Mouse (Mus musculus) liver, adult 2 months (tissue): ENCODE data around the gene Gpatch1.

ENCODE experiments used
- CTCF ChIP-seq: fragments of 200-500 bp; IDR thresholded peaks from 2 replicates; pipeline ENCODE4 v1.5.1; 2011; ENCODE audit warnings: low read depth, low read length, control low read depth
- POLR2A ChIP-seq: fragments of 200-500 bp; IDR thresholded peaks from 2 replicates; pipeline ENCODE4 v1.6.1; 2011; ENCODE audit warnings: low read length, control low read depth; ENCODE audit not compliant: insufficient read depth; ENCODE audit errors: extremely low read depth

DNA sequence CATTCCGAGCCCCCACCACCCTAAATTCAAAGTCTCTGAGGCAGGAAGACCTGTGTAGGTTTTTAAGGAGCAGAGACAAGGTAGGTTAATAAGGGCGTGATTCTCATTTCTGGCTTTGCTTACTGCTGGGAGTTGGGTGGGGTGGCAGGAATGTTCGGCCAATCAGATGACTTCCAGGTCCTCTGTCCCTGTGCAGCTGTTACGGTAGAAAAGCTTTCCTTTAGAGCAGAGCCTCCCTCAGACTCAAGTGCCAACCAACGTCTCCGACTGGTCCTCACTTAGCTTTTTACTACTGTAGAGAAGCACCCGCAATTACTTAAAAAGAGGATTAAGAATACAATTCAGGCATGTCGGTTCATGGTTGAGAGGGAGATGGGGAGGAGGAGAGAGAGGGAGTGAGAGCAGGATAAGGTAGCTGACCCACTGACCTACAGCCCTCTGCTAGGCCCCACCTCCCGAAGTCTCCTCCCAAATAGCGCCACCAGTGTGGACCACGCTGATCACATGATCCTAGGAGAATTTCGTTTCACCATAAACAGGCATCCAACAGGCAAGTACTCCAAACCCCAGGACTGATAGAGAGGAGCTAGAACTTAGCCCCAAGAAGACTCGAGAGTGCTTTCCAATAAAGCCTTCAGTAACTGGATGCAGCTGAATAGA, 85.3 kb downstream of the Gpatch1 start:
- TF ChIP-seq CTCF = no peak
- TF ChIP-seq POLR2A = no peak
